Mouse (Mus musculus) embryonic facial prominence, embryonic 14.5 days (tissue): Measurements from ENCODE around the gene Garnl3. TPM values are rescaled to one million over a fixed set of nuclear protein-coding genes. Genes with fewer than 3 reads are reported as not detected.

ENCODE experiments used
- ATAC-seq: fragments of 200-750 bp; cut with Nextera tagmentation; 2 replicates; pipeline ENCODE4 v1.8.0; 2017; ENCODE audit warnings: low read depth, moderate number of reproducible peaks, moderate TSS enrichment
- DNase-seq: peaks from one replicate; pipeline ENCODE4 v3.0.0-alpha.2; 2015; ENCODE audit warnings: low spot score
- H3K27ac ChIP-seq: fragments of 300-500 bp; sonication (generic); replicated peaks from 2 replicates; pipeline ENCODE4 v1.5.1; 2014; ENCODE audit warnings: low read depth, mild to moderate bottlenecking, low read length, moderate library complexity
- H3K27me3 ChIP-seq: fragments of 300-500 bp; sonication (generic); replicated peaks from 2 replicates; pipeline ENCODE4 v1.6.1; 2014; ENCODE audit warnings: low read length; ENCODE audit not compliant: control insufficient read depth, insufficient read depth
- H3K36me3 ChIP-seq: fragments of 300-500 bp; sonication (generic); 2 replicates; pipeline ENCODE4 v1.6.1; 2014; ENCODE audit warnings: low read length, mixed read lengths; ENCODE audit not compliant: control insufficient read depth, insufficient read depth
- H3K4me1 ChIP-seq: fragments of 300-500 bp; sonication (generic); 2 replicates; pipeline ENCODE4 v1.6.1; 2014; ENCODE audit warnings: antibody characterized with exemption, low read length; ENCODE audit not compliant: control insufficient read depth, insufficient read depth
- H3K4me2 ChIP-seq: fragments of 300-500 bp; sonication (generic); 2 replicates; pipeline ENCODE4 v1.6.1; 2014; ENCODE audit warnings: low read depth, mild to moderate bottlenecking, low read length, moderate library complexity, mixed read lengths
- H3K4me3 ChIP-seq: fragments of 300-500 bp; sonication (generic); 2 replicates; pipeline ENCODE4 v1.5.1; 2014; ENCODE audit warnings: low read depth, mild to moderate bottlenecking, low read length
- H3K9ac ChIP-seq: fragments of 300-500 bp; sonication (generic); 2 replicates; pipeline ENCODE4 v1.6.1; 2014; ENCODE audit warnings: low read depth, mild to moderate bottlenecking, low read length, moderate library complexity, mixed read lengths
- H3K9me3 ChIP-seq: fragments of 300-500 bp; sonication (generic); 2 replicates; pipeline ENCODE4 v1.6.1; 2016; ENCODE audit warnings: low read length; ENCODE audit not compliant: control insufficient read depth
- whole genome bisulfite sequencing: fragments of 180-500 bp; shearing (Covaris S2); extraction: QIAGEN DNeasy Blood & Tissue Kit; methylation state at CpG from one replicate; pipeline ENCODE4 v1.1.7; 2014; 5-methylcytosine and 5-hydroxymethylcytosine counted together
- polyA plus RNA-seq: library from polyadenylated mRNA; unstranded; fragments of >200 nt; fragmentation: Nextera tagmentation; extraction: Ambion mirVana; gene quantifications from 2 replicates; pipeline ENCODE4 v1.2.1, GENCODE M21; 2014

The Garnl3 gene
- polyA plus RNA-seq, 1 experiment from 2014 or later: 12.4 TPM

- Histone ChIP-seq H3K27me3 (no peaks in the 10 kb centered on the region), H3K27ac (peak overlapping the region; percentile 98), H3K9ac (peak overlapping the region; percentile 84), H3K4me1 (peaks cover 18% of the 10 kb centered on the region), H3K9me3 (no peaks in the 10 kb centered on the region), H3K4me3 (peak overlapping the region; percentile 70), H3K36me3 (peaks cover 24% of the 10 kb centered on the region), H3K4me2 (peak overlapping the region; percentile 93)
- ATAC-seq: no peak
- 10% methylated on average over 13 of the region's 13 CpGs for WGBS
- DNase-seq: no peak
Observed at GRCm38 (mm10) chr2:32966184-32966688, 165.2 kb downstream of the Garnl3 start.

DNA sequence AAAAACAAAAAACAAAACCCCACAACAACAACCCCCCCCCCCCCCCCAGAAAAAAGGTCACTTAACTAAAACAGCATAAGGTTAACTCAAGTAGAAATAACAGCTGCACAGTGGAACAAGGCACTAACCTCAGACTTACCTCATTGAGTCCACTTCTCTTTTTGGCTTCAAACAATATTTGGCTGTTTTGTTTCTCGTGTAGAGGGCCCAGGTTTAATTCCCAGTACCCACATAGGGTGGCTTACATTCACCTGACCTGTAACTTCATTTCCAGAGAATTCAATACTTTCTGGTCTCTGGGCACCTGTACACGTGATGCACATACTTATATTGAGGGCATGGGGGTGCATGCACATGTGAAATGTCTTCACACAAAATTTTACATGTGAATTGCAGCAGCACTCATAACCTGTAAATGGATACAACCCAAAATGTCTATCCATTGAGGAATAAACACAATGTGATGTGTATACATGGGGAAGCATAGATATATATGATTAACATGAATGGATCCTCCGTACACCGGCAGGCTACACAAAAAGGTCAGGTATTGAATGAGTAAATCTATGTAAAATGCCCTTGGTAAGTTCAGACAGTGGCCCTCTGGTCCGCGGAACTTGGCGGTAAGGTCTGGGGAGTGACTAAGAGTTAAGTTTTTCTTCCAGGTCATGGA, 165.8 kb downstream of the Garnl3 start:
- peak overlapping the region; percentile 58 for H3K27ac ChIP-seq
- peaks cover 24% of the 10 kb centered on the region for H3K36me3 ChIP-seq
- no peak overlapping the region for H3K9ac ChIP-seq
- peak overlapping the region; percentile 70 for H3K4me3 ChIP-seq
- H3K27me3 ChIP-seq: no peaks in the 10 kb centered on the region
- WGBS: 15% methylated on average over 7 of the region's 7 CpGs
- DNase-seq (no peak), ATAC-seq (no peak)
- H3K4me1 ChIP-seq: peaks cover 21% of the 10 kb centered on the region
- H3K4me2 ChIP-seq: peak overlapping the region; percentile 93; the same call in 1 of the 2 replicates
- no peaks in the 10 kb centered on the region for H3K9me3 ChIP-seq

- 31% methylated on average over 10 of the region's 10 CpGs for WGBS
- DNase-seq (no peak), ATAC-seq (no peak)
- Histone ChIP-seq H3K27ac (no peak overlapping the region), H3K36me3 (peaks cover 24% of the 10 kb centered on the region), H3K9me3 (no peaks in the 10 kb centered on the region), H3K9ac (peak overlapping the region; percentile 25; the same call in 1 of the 2 replicates), H3K27me3 (no peaks in the 10 kb centered on the region), H3K4me2 (no peak overlapping the region), H3K4me3 (no peak overlapping the region), H3K4me1 (peaks cover 24% of the 10 kb centered on the region)
Observed at GRCm38 (mm10) chr2:32964659-32965457, 166.6 kb downstream of the Garnl3 start.

DNA sequence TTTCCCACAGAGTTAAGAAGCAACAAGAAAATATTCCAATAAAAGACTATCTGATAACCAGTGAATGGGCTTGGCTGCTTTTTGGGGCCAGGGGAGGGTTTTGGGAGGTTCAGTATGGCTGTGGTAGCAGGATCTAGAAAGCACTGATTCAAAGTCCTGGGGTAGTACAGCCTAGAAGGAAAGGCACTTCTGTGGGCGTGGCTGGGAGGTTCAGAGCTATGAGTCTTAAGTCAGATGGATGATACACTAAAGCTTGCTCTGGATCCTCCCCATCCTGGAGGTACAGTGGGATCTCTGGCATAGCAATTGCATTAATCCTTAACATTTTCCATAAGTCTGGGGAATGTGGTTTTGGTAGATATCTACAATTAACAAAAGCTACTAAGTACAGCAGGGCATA, 167.5 kb downstream of the Garnl3 start:
- H3K4me1 ChIP-seq: peaks cover 24% of the 10 kb centered on the region
- WGBS: 79% methylated on average over 1 of the region's 1 CpGs

GRCm38 (mm10) chr2:32963544-32963943, 167.9 kb downstream of the Garnl3 start:
- no peaks in the 10 kb centered on the region for H3K27me3 ChIP-seq
- WGBS: 56% methylated on average over 4 of the region's 4 CpGs

More for the DNA sequence above, 167.5 kb downstream of the Garnl3 start:
- Histone ChIP-seq H3K9ac (peak overlapping the region; percentile 21; the same call in 1 of the 2 replicates), H3K4me3 (peak overlapping the region; percentile 51), H3K4me2 (peak overlapping the region; percentile 64), H3K36me3 (peaks cover 24% of the 10 kb centered on the region), H3K27me3 (no peaks in the 10 kb centered on the region), H3K27ac (no peak overlapping the region), H3K9me3 (no peaks in the 10 kb centered on the region)
- DNase-seq (no peak), ATAC-seq (no peak)

GRCm38 (mm10) chr2:32962875-32963220, 168.6 kb downstream of the Garnl3 start:
- H3K9me3 ChIP-seq: no peaks in the 10 kb centered on the region
- H3K36me3 ChIP-seq: peaks cover 27% of the 10 kb centered on the region
- peaks cover 21% of the 10 kb centered on the region for H3K4me1 ChIP-seq
- WGBS: 4% methylated on average over 9 of the region's 9 CpGs
- peak overlapping the region; percentile 95 for H3K9ac ChIP-seq
- H3K27ac ChIP-seq: peak overlapping the region; percentile 88
- ATAC-seq (no peak), DNase-seq (no peak)
- no peaks in the 10 kb centered on the region for H3K27me3 ChIP-seq
- H3K4me3 ChIP-seq: peak overlapping the region; percentile 51
- H3K4me2 ChIP-seq: peak overlapping the region; percentile 64

More at GRCm38 (mm10) chr2:32963544-32963943, 167.9 kb downstream of the Garnl3 start:
- H3K4me2 ChIP-seq: peak overlapping the region; percentile 64
- no peaks in the 10 kb centered on the region for H3K9me3 ChIP-seq
- no peak overlapping the region for H3K27ac ChIP-seq
- peak overlapping the region; percentile 51 for H3K4me3 ChIP-seq
- DNase-seq (no peak), ATAC-seq (no peak)
- peaks cover 24% of the 10 kb centered on the region for H3K36me3 ChIP-seq
- H3K9ac ChIP-seq: peak overlapping the region; percentile 95; the same call in 1 of the 2 replicates
- peaks cover 24% of the 10 kb centered on the region for H3K4me1 ChIP-seq

DNA sequence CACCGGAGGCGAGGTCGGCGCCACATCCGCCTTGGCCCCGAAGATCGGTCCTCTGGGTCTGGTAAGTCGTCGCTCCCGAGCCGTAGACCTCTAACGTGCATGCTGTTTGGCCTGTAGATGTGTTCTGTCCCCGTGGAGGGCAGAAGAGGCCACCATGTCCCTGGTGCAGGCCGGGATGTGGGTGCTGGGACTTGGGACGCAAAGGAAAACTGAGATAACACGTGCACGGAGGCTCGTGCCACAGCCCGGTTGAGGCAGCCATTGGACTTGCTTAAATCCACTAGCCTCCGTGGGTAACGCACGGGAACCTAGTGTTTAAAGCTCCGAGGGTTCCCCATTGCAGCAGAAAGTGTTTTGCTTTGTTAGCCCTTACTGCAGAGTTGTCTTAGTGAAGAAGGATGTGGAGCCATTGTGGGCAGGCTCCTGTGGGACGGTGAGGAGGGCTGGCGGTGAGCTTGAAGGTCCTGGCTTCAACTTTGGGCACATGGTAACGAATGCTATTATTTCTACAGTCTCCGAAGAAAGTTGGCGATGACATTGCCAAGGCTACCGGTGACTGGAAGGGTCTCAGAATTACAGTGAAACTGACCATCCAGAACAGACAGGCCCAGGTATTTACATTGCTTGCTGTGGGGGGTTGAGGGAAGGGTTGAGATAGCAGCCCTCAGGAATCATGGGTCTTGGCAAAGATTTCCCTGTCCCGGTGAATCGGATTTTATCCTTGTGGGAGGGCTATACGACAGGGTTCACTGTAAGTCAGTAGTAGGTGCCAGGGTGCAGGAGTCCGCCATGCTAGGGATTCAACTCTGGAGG, 169.2 kb downstream of the Garnl3 start:
- no peak for ATAC-seq
- DNase-seq: no peak

More for the DNA sequence above, 169.2 kb downstream of the Garnl3 start:
- peak overlapping the region; percentile 64 for H3K4me2 ChIP-seq
- no peaks in the 10 kb centered on the region for H3K27me3 ChIP-seq
- H3K4me3 ChIP-seq: peak overlapping the region; percentile 51
- peaks cover 17% of the 10 kb centered on the region for H3K4me1 ChIP-seq
- no peaks in the 10 kb centered on the region for H3K9me3 ChIP-seq
- peak overlapping the region; percentile 95 for H3K9ac ChIP-seq
- 1% methylated on average over 32 of the region's 33 CpGs for WGBS
- peak overlapping the region; percentile 88 for H3K27ac ChIP-seq
- peaks cover 31% of the 10 kb centered on the region for H3K36me3 ChIP-seq
